Mouse (Mus musculus) lung, adult 18-20 months (tissue): ENCODE measurements at regions not wholly inside any gene's neighbourhood (a gene's known extent, or its start where the extent isn't known, plus 50 kb on each side); places are given as distances from the start of the nearest gene placed in this dataset.

Experiments used
- DNase-seq, 2 experiments: peaks; one replicate each; pipeline ENCODE4 v3.0.0; 2022; ENCODE audit warnings: mixed read lengths in 2 of 2

GRCm38 (mm10) chr4:125890510-125890909, 133.8 kb upstream of the Csf3r start:
- DNase-seq: no peak

- DNase-seq: no peak
Measured at GRCm38 (mm10) chr4:125893139-125893538, 131.2 kb upstream of the Csf3r start.

GRCm38 (mm10) chr4:125897707-125898106, 126.6 kb upstream of the Csf3r start:
- no peak for DNase-seq

- DNase-seq: no peak
Measured at GRCm38 (mm10) chr4:125898631-125899348, 125.6 kb upstream of the Csf3r start.

GRCm38 (mm10) chr4:125901546-125902276, 122.6 kb upstream of the Csf3r start:
- no peak for DNase-seq

- DNase-seq: no peak
Measured at GRCm38 (mm10) chr4:125906296-125906695, 118.1 kb upstream of the Csf3r start.

GRCm38 (mm10) chr4:125908901-125909300, 115.4 kb upstream of the Csf3r start:
- no peak for DNase-seq

GRCm38 (mm10) chr4:125911541-125912270, 112.6 kb upstream of the Csf3r start:
- no peak for DNase-seq

- peak; percentile 9 to 24 for DNase-seq
Measured at GRCm38 (mm10) chr4:125912444-125913049, 111.8 kb upstream of the Csf3r start.

- no peak for DNase-seq
Measured at GRCm38 (mm10) chr4:125915166-125915565, 109.2 kb upstream of the Csf3r start.

- no peak for DNase-seq
Measured at GRCm38 (mm10) chr4:125917210-125917609, 107.1 kb upstream of the Csf3r start.

- DNase-seq: no peak
Measured at GRCm38 (mm10) chr4:125921550-125922316, 102.6 kb upstream of the Csf3r start.

GRCm38 (mm10) chr4:125922317-125922878, 102.0 kb upstream of the Csf3r start:
- no peak for DNase-seq

- DNase-seq: no peak
Measured at GRCm38 (mm10) chr4:125923225-125923624, 101.1 kb upstream of the Csf3r start.

- no peak for DNase-seq
Measured at GRCm38 (mm10) chr4:125928196-125928595, 96.2 kb upstream of the Csf3r start.

- DNase-seq: no peak
Measured at GRCm38 (mm10) chr4:125929122-125929772, 95.1 kb upstream of the Csf3r start.

GRCm38 (mm10) chr4:125930764-125931163, 93.6 kb upstream of the Csf3r start:
- DNase-seq: no peak

GRCm38 (mm10) chr4:125931321-125931720, 93.0 kb upstream of the Csf3r start:
- no peak for DNase-seq

- no peak for DNase-seq
Measured at GRCm38 (mm10) chr4:125932036-125932756, 92.2 kb upstream of the Csf3r start.

GRCm38 (mm10) chr4:125936357-125936756, 88.0 kb upstream of the Csf3r start:
- DNase-seq: no peak

- DNase-seq: no peak
Measured at GRCm38 (mm10) chr4:125938186-125938585, 86.2 kb upstream of the Csf3r start.
